Mouse (Mus musculus) kidney, postnatal 36 days (tissue): ENCODE results near the gene Vmn1r130.
"Not testable (repeated sequence)": the region's sequence is repeated elsewhere in the genome, so short reads cannot be mapped to it uniquely, and the experiment has no call there.

Source experiments
- DNase-seq, 2 experiments: peaks; one replicate each; pipeline ENCODE4 v3.0.0; 2021 to 2022; ENCODE audit warnings: mixed read lengths in 2 of 2

The Vmn1r130 gene

DNA sequence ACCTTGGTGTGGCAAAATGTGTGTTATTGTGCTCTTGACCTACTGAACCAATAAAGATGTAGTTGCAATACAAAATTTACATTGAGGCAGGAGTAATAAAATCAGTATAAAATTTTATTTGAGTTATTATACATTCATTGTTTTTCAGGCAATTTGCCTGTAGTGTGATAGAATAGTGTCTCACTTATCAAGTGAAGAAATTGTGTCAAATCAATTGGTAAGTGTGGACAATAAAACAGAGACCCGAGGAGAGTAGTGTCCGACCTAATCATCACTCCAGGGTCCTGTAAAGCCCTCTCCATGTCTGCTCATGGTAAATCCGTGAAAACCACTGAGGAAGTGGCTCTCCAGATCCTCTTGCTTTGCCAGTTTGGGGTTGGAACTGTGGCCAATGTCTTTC, at the start of gene Vmn1r130:
TSS of gene Vmn1r130 (plus strand) at position 301 of the 400 bp plus-strand sequence.
- DNase-seq, result not testable (repeated sequence)

DNA sequence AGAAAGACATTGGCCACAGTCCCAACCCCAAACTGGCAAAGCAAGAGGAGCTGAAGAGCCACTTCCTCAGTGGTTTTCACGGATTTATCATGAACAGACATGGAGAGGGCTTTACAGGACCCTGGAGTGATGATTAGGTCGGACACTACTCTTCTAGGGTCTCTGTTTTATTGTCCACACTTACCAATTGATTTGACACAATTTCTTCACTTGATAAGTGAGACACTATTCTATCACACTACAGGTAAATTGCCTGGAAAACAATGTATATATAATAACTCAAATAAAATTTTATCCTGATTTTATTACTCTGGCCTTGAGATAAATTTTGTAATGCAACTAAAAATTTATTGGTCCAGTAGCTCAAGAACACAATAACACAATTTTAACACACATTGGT, 34.4 kb downstream of the Vmn1r130 start, which contains the start of gene Vmn1r131:
TSS of gene Vmn1r131 (minus strand) at position 101 of the 400 bp plus-strand sequence.
- not testable (repeated sequence) for DNase-seq
